Mouse (Mus musculus) cerebellum, adult 2 months (tissue): ENCODE measurements around the gene Slc6a6.

Experiments used
- CTCF ChIP-seq: fragments of 200-500 bp; IDR thresholded peaks from 2 replicates; pipeline ENCODE4 v1.5.1; 2011; ENCODE audit warnings: low read depth, mild to moderate bottlenecking, control low read depth, low read length, moderate library complexity, borderline replicate concordance; ENCODE audit not compliant: insufficient read depth
- POLR2A ChIP-seq: fragments of 200-500 bp; IDR thresholded peaks from 2 replicates; pipeline ENCODE4 v1.6.1; 2011; ENCODE audit warnings: low read length, control low read depth, borderline replicate concordance; ENCODE audit not compliant: insufficient read depth

DNA sequence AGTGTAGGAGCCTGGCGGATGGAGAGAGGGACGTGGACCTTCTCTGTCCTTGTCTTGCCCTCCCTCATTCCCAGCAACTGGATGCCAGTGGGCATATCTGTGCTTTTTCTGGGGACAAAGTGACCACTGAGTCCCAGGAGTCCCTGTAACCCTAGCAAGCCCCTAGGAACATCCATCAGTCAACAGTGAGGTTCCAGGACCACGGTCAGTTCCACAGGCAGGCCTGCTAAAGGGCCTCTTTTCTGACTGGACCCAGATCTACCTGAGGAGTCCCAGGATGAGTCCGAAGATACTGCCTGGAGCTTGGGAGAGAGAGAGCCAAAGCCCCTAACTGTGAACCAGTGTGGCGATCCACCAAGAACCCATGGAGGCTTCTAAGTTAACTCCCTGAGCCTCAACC lies 90.1 kb downstream of the Slc6a6 start:
- no peak for TF ChIP-seq CTCF
- no peak for TF ChIP-seq POLR2A
